Mouse (Mus musculus) ES-Bruce4 (cell line): ENCODE data around the gene Rin3. TPM values are rescaled to one million over a fixed set of nuclear protein-coding genes. Genes with fewer than 3 reads are reported as not detected.

Experiments
- H3K27ac ChIP-seq: 2 replicates; pipeline ENCODE4 v1.5.1; 2012; ENCODE audit warnings: low read length, inconsistent platforms; ENCODE audit not compliant: insufficient read depth
- H3K27me3 ChIP-seq: 2 replicates; pipeline ENCODE4 v1.6.1; 2012; ENCODE audit warnings: mild to moderate bottlenecking, low read length, inconsistent platforms; ENCODE audit not compliant: control insufficient read depth, poor library complexity, insufficient read depth, severe bottlenecking
- H3K36me3 ChIP-seq: 2 replicates; pipeline ENCODE4 v1.6.1; 2012; ENCODE audit warnings: inconsistent platforms, mild to moderate bottlenecking, low read length, moderate library complexity; ENCODE audit not compliant: control insufficient read depth, poor library complexity, insufficient read depth, severe bottlenecking
- H3K4me1 ChIP-seq: one replicate; pipeline ENCODE4 v1.8.1; 2011; ENCODE audit warnings: low read length; ENCODE audit not compliant: control insufficient read depth, insufficient read depth
- H3K4me3 ChIP-seq: 2 replicates; pipeline ENCODE4 v1.5.1; 2011; ENCODE audit warnings: low read depth, mild to moderate bottlenecking, low read length
- H3K9ac ChIP-seq: 2 replicates; pipeline ENCODE4 v1.6.1; 2012; ENCODE audit warnings: low read depth, mild to moderate bottlenecking, inconsistent platforms; ENCODE audit not compliant: poor library complexity, severe bottlenecking
- H3K9me3 ChIP-seq: replicated peaks from 2 replicates; pipeline ENCODE4 v1.6.1; 2012; ENCODE audit warnings: mild to moderate bottlenecking, low read length, inconsistent platforms; ENCODE audit not compliant: control insufficient read depth, poor library complexity, insufficient read depth, severe bottlenecking
- CTCF ChIP-seq: IDR thresholded peaks from one replicate; pipeline ENCODE4 v1.8.1; 2011; ENCODE audit warnings: low read depth, low read length
- EP300 ChIP-seq: IDR thresholded peaks from 2 replicates; pipeline ENCODE4 v1.6.1; 2011; ENCODE audit warnings: low read depth, low read length; ENCODE audit not compliant: insufficient read depth
- POLR2A ChIP-seq: IDR thresholded peaks from one replicate; pipeline ENCODE4 v1.8.1; 2011; ENCODE audit warnings: low read length; ENCODE audit not compliant: insufficient read depth
- polyA plus RNA-seq: library from polyadenylated mRNA; stranded (reverse); fragments of >200 nt; gene quantifications from 2 replicates; pipeline ENCODE4 v1.2.4, GENCODE M21; 2011; ENCODE audit warnings: low read depth; ENCODE audit not compliant: missing spikeins, insufficient read depth, insufficient read length

Gene Rin3
- polyA plus RNA-seq, 1 experiment = 8.7 TPM

GRCm38 (mm10) chr12:102369488-102370235, 86.8 kb downstream of the Rin3 start:
- no peaks in the 10 kb centered on the region for H3K27me3 ChIP-seq
- peak overlapping the region; percentile 24 for H3K4me3 ChIP-seq
- no peaks in the 10 kb centered on the region for H3K9me3 ChIP-seq
- no peak overlapping the region for H3K27ac ChIP-seq
- no peak overlapping the region for H3K9ac ChIP-seq
- no peaks in the 10 kb centered on the region for H3K36me3 ChIP-seq
- no peaks in the 10 kb centered on the region for H3K4me1 ChIP-seq
- TF ChIP-seq CTCF (no peak), EP300 (no peak), POLR2A (no peak)

GRCm38 (mm10) chr12:102370931-102371500, 88.2 kb downstream of the Rin3 start:
- TF ChIP-seq CTCF (no peak), EP300 (no peak), POLR2A (no peak)
- no peaks in the 10 kb centered on the region for H3K27me3 ChIP-seq
- no peaks in the 10 kb centered on the region for H3K36me3 ChIP-seq
- no peaks in the 10 kb centered on the region for H3K4me1 ChIP-seq
- H3K9me3 ChIP-seq = no peaks in the 10 kb centered on the region
- no peak overlapping the region for H3K4me3 ChIP-seq
- H3K9ac ChIP-seq = no peak overlapping the region
- H3K27ac ChIP-seq = no peak overlapping the region

- Histone ChIP-seq H3K4me3 (no peak overlapping the region), H3K9me3 (no peaks in the 10 kb centered on the region), H3K27ac (no peak overlapping the region), H3K36me3 (no peaks in the 10 kb centered on the region), H3K4me1 (no peaks in the 10 kb centered on the region), H3K27me3 (no peaks in the 10 kb centered on the region), H3K9ac (no peak overlapping the region)
- TF ChIP-seq POLR2A (no peak), EP300 (no peak), CTCF (no peak)
Measured at GRCm38 (mm10) chr12:102372322-102372721, 89.5 kb downstream of the Rin3 start.

GRCm38 (mm10) chr12:102382180-102382579, 99.3 kb downstream of the Rin3 start:
- TF ChIP-seq EP300 (no peak), CTCF (no peak), POLR2A (no peak)
- no peaks in the 10 kb centered on the region for H3K36me3 ChIP-seq
- H3K4me1 ChIP-seq = no peaks in the 10 kb centered on the region
- H3K27ac ChIP-seq = no peak overlapping the region
- H3K9me3 ChIP-seq = no peaks in the 10 kb centered on the region
- H3K9ac ChIP-seq = no peak overlapping the region
- H3K27me3 ChIP-seq = no peaks in the 10 kb centered on the region
- no peak overlapping the region for H3K4me3 ChIP-seq

GRCm38 (mm10) chr12:102383288-102383687, 100.4 kb downstream of the Rin3 start:
- no peak for TF ChIP-seq POLR2A
- no peak for TF ChIP-seq EP300
- no peak for TF ChIP-seq CTCF
- Histone ChIP-seq H3K4me3 (no peak overlapping the region), H3K27me3 (no peaks in the 10 kb centered on the region), H3K9me3 (no peaks in the 10 kb centered on the region), H3K4me1 (no peaks in the 10 kb centered on the region), H3K27ac (no peak overlapping the region), H3K36me3 (no peaks in the 10 kb centered on the region), H3K9ac (no peak overlapping the region)

- no peak overlapping the region for H3K4me3 ChIP-seq
- H3K36me3 ChIP-seq = no peaks in the 10 kb centered on the region
- no peak for TF ChIP-seq EP300
- TF ChIP-seq CTCF = no peak
- no peak for TF ChIP-seq POLR2A
- H3K9me3 ChIP-seq = no peaks in the 10 kb centered on the region
- H3K27ac ChIP-seq = no peak overlapping the region
- H3K4me1 ChIP-seq = no peaks in the 10 kb centered on the region
- H3K27me3 ChIP-seq = no peaks in the 10 kb centered on the region
- H3K9ac ChIP-seq = no peak overlapping the region
Measured at GRCm38 (mm10) chr12:102384819-102385218, 102.0 kb downstream of the Rin3 start.
